Comparison of ENCODE assay signal across 11 mouse cellular contexts in the genomic region with DNA sequence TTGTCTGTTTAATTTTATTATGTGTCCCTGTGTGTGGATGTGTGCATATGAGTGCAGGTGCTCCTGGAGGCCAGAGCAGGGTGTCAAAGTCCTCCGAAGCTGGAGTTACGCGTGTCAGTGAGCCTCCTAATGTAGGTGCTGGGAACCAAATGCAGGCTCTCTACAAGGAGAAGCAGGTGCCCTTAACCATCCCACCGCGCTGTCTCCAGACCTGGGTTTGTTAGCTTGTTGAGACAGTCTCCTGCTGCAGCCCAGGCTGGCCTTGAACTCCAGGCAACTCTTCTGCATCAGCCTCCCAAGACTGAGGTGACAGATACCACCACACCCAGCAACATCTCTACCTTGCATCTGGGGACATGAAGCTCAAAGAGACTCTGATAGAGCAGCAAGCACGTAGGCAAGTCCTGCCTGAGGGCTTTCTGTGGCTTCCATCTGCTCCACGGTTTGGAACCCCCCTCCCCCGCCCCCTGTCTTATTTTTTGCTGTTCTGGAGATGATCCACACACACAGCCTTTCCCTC. TPM values are rescaled to one million over a fixed set of nuclear protein-coding genes. Genes with fewer than 3 reads are reported as not detected.
DNase-seq lines count a peak whose midpoint lies in the region; ATAC-seq lines count a peak whose summit lies in the region.
"Had no signal": no experiment of that assay in that cellular context is flagged by ENCODE, and none has a peak within 500 bp of the region (broad histone marks: within the 10 kb centered on the region; RNA-seq: fewer than 3 reads in every experiment).

No protein-coding gene starts in this region.

- no peak overlapping the region for H3K4me2 ChIP-seq in hindbrain, embryonic 11.5 days (replicated peaks; ENCODE audit: low read depth, low read length)
- peak overlapping the region; percentile 46 for H3K4me2 ChIP-seq in liver, embryonic 15.5 days
- no peak overlapping the region for H3K4me2 ChIP-seq in stomach, embryonic 15.5 days
- H3K4me2 ChIP-seq: heart, embryonic 11.5 days had no signal

- no peak for ATAC-seq in hindbrain, embryonic 11.5 days (ENCODE audit: low FRiP score)
- peak; percentile 86 for ATAC-seq in liver, embryonic 15.5 days (ENCODE audit: insufficient read depth)
- peak; percentile 71; the same call in 1 of the 2 replicates for ATAC-seq in stomach, embryonic 15.5 days (ENCODE audit: insufficient read depth, low FRiP score, low read depth)
- ATAC-seq in cerebellum, adult (ENCODE audit: insufficient number of reproducible peaks, low FRiP score, low TSS enrichment) = no peak

- 55% methylated on average over 8 of the region's 8 CpGs for WGBS in hindbrain, embryonic 11.5 days
- 43% methylated on average over 8 of the region's 8 CpGs for WGBS in liver, embryonic 15.5 days (ENCODE audit: insufficient replicate concordance)
- WGBS in stomach, embryonic 15.5 days = 53% methylated on average over 8 of the region's 8 CpGs

- H3K4me1 ChIP-seq in hindbrain, embryonic 11.5 days (replicated peaks; ENCODE audit: control insufficient read depth, insufficient read depth, low read length) = peaks cover 10% of the 10 kb centered on the region
- peaks cover 67% of the 10 kb centered on the region for H3K4me1 ChIP-seq in liver, embryonic 15.5 days (replicated peaks)
- peaks cover 15% of the 10 kb centered on the region for H3K4me1 ChIP-seq in stomach, embryonic 15.5 days

- H3K9ac ChIP-seq in hindbrain, embryonic 11.5 days (ENCODE audit: low read depth, low read length) = 0 out of 2 replicates have a peak overlapping the region, but pooled peaks have one; percentile 15
- peak overlapping the region; percentile 27; the same call in 1 of the 2 replicates for H3K9ac ChIP-seq in liver, embryonic 15.5 days
- no peak overlapping the region for H3K9ac ChIP-seq in stomach, embryonic 15.5 days

- no peaks in the 10 kb centered on the region for H3K27me3 ChIP-seq in hindbrain, embryonic 11.5 days (ENCODE audit: control insufficient read depth, insufficient read depth, low read length)
- H3K27me3 ChIP-seq in liver, embryonic 15.5 days = no peaks in the 10 kb centered on the region
- no peaks in the 10 kb centered on the region for H3K27me3 ChIP-seq in stomach, embryonic 15.5 days (replicated peaks)

- DNase-seq in thymus, postnatal 4 days = peak; percentile 30
- DNase-seq in thymus, postnatal 10 days (ENCODE audit: low spot score in 2 of 2) = no peak
- DNase-seq in hindbrain, embryonic 11.5 days (ENCODE audit: low spot score) = peak; percentile 44
- no peak for DNase-seq in layer of hippocampus, postnatal 14 days (ENCODE audit: low spot score in 2 of 2)
- DNase-seq in spleen, postnatal 10 days (ENCODE audit: low spot score in 2 of 2) = no peak
- DNase-seq: lung, postnatal 14 days had no signal

- H3K4me3 ChIP-seq in hindbrain, embryonic 11.5 days (ENCODE audit: low read depth, low read length) = no peak overlapping the region
- H3K4me3 ChIP-seq in liver, embryonic 15.5 days (replicated peaks) = no peak overlapping the region
- H3K4me3 ChIP-seq in stomach, embryonic 15.5 days (replicated peaks) = no peak overlapping the region

- peak overlapping the region; percentile 19; the same call in 1 of the 2 replicates for H3K27ac ChIP-seq in hindbrain, embryonic 11.5 days (ENCODE audit: low read depth, low read length)
- H3K27ac ChIP-seq in liver, embryonic 15.5 days (replicated peaks) = peak overlapping the region; percentile 73
- no peak overlapping the region for H3K27ac ChIP-seq in stomach, embryonic 15.5 days

- no peaks in the 10 kb centered on the region for H3K9me3 ChIP-seq in hindbrain, embryonic 11.5 days (ENCODE audit: control insufficient read depth, low read length)
- no peaks in the 10 kb centered on the region for H3K9me3 ChIP-seq in liver, embryonic 15.5 days (replicated peaks)
- H3K9me3 ChIP-seq in stomach, embryonic 15.5 days = no peaks in the 10 kb centered on the region
- H3K9me3 ChIP-seq: G1E had no signal

- no peaks in the 10 kb centered on the region for H3K36me3 ChIP-seq in hindbrain, embryonic 11.5 days (ENCODE audit: control insufficient read depth, insufficient read depth, low read length)
- no peaks in the 10 kb centered on the region for H3K36me3 ChIP-seq in liver, embryonic 15.5 days (replicated peaks)
- no peaks in the 10 kb centered on the region for H3K36me3 ChIP-seq in stomach, embryonic 15.5 days
- H3K36me3 ChIP-seq: G1E had no signal

RNA-seq across cellular contexts. Expression of gene Gtf2ird1, which starts 10.6 kb away (rescaled TPM):
- 65.3 and 69.3 TPM in 2 replicates for polyA plus RNA-seq in hindbrain, embryonic 11.5 days (2014; fragmentation: Nextera tagmentation; extraction: Ambion mirVana)
- 10.2 and 14.2 TPM in 2 replicates for polyA plus RNA-seq in liver, embryonic 15.5 days (2015; fragmentation: Nextera tagmentation; extraction: Ambion mirVana)
- polyA plus RNA-seq in stomach, embryonic 15.5 days (2015; fragmentation: Nextera tagmentation; extraction: Ambion mirVana) = 83.6 and 90.8 TPM in 2 replicates
- total RNA-seq in layer of hippocampus, postnatal 14 days (2021) = 10 to 100 TPM; 28.0 to 35.0 TPM

Comparison
In these comparisons a context has a peak if more than half of its experiments do, and no peak if none do; other contexts are left out.
1. DNase-seq: peak in thymus, postnatal 4 days (single experiment) and hindbrain, embryonic 11.5 days (single experiment); none in thymus, postnatal 10 days (0 of 2), layer of hippocampus, postnatal 14 days (0 of 2) and spleen, postnatal 10 days (0 of 2).
2. ATAC-seq: peak in liver, embryonic 15.5 days (single experiment) and stomach, embryonic 15.5 days (single experiment); none in hindbrain, embryonic 11.5 days (single experiment) and cerebellum, adult (single experiment).